Mouse (Mus musculus) hematopoietic multipotent progenitor cell, adult 10-12 weeks (in vitro differentiated cells): ENCODE measurements around the gene Cdhr5. TPM values are rescaled to one million over a fixed set of nuclear protein-coding genes. Genes with fewer than 3 reads are reported as not detected.

Experiments
- polyA plus RNA-seq: library from polyadenylated mRNA; stranded (reverse); fragments of >175 nt; gene quantifications from 2 replicates; pipeline ENCODE4 v1.2.3, GENCODE M21; 2012; ENCODE audit warnings: low replicate concordance

The Cdhr5 gene
- 0.06 and 0.34 TPM in 2 replicates for polyA plus RNA-seq

GRCm38 (mm10) chr7:141276546-141276945 is at the start of gene Cdhr5:
Gene Cdhr5 (minus strand): TSS chr7:141276786.

GRCm38 (mm10) chr7:141291921-141292582 is 15.5 kb upstream of the Cdhr5 start, which contains the start of gene Drd4:
Gene Drd4 (plus strand): TSS chr7:141292006.

GRCm38 (mm10) chr7:141278766-141279590 is 2.4 kb upstream of the Cdhr5 start, which contains the start of gene Sct:
Gene Sct (minus strand): TSS chr7:141279133.

GRCm38 (mm10) chr7:141265739-141266561 is 10.6 kb downstream of the Cdhr5 start, which contains the start of gene Irf7:
Gene Irf7 (minus strand): TSS chr7:141266481.

GRCm38 (mm10) chr7:141228279-141229067 is 48.1 kb downstream of the Cdhr5 start, which contains the start of gene Phrf1:
Gene Phrf1 (plus strand): TSS chr7:141228784.

Other genes with a start within 250 kb of the Cdhr5 start
- gene Gm17387, start 247.7 kb downstream of the Cdhr5 start, polyA plus RNA-seq: not detected in 2 replicates
- 3.7 and 11.5 TPM in 2 replicates for gene B4galnt4, start 215.7 kb downstream of the Cdhr5 start, polyA plus RNA-seq
- 30.0 and 50.9 TPM in 2 replicates for gene Pkp3, start 198.6 kb downstream of the Cdhr5 start, polyA plus RNA-seq
- 44.4 and 49.0 TPM in 2 replicates for gene Sigirr, start 176.2 kb downstream of the Cdhr5 start, polyA plus RNA-seq
- not detected in 2 replicates for gene Ano9, start 159.0 kb downstream of the Cdhr5 start, polyA plus RNA-seq
- gene Ptdss2, start 154.4 kb downstream of the Cdhr5 start, polyA plus RNA-seq: 25.5 and 46.6 TPM in 2 replicates
- 9.0 and 40.5 TPM in 2 replicates for gene Rnh1, start 103.9 kb downstream of the Cdhr5 start, polyA plus RNA-seq
- 32.3 and 36.1 TPM in 2 replicates for gene Hras, start 82.8 kb downstream of the Cdhr5 start, polyA plus RNA-seq
- gene Lrrc56, start 82.6 kb downstream of the Cdhr5 start, polyA plus RNA-seq: 13.6 and 20.7 TPM in 2 replicates
- 4.7 and 9.3 TPM in 2 replicates for gene Lmntd2, start 62.7 kb downstream of the Cdhr5 start, polyA plus RNA-seq
- 18.6 and 26.2 TPM in 2 replicates for gene Rassf7, start 60.9 kb downstream of the Cdhr5 start, polyA plus RNA-seq
- gene Phrf1, start 48.0 kb downstream of the Cdhr5 start, polyA plus RNA-seq: 119 and 133 TPM in 2 replicates
- 136 and 455 TPM in 2 replicates for gene Irf7, start 10.3 kb downstream of the Cdhr5 start, polyA plus RNA-seq
- 0.21 TPM in 1 of 2 replicates, not detected in the other for gene Sct, start 2.3 kb upstream of the Cdhr5 start, polyA plus RNA-seq
- 0.11 TPM in 1 of 2 replicates, not detected in the other for gene Drd4, start 15.2 kb upstream of the Cdhr5 start, polyA plus RNA-seq
- 16.9 and 54.5 TPM in 2 replicates for gene Deaf1, start 50.9 kb upstream of the Cdhr5 start, polyA plus RNA-seq
- gene Tmem80, start 51.0 kb upstream of the Cdhr5 start, polyA plus RNA-seq: 23.7 and 40.6 TPM in 2 replicates
- 0.34 and 0.65 TPM in 2 replicates for gene Eps8l2, start 62.1 kb upstream of the Cdhr5 start, polyA plus RNA-seq
- 33.5 and 307 TPM in 2 replicates for gene Taldo1, start 115.4 kb upstream of the Cdhr5 start, polyA plus RNA-seq
- gene Gatd1, start 137.3 kb upstream of the Cdhr5 start, polyA plus RNA-seq: 9.9 and 18.8 TPM in 2 replicates
- 0.10 TPM in 1 of 2 replicates, not detected in the other for gene Cend1, start 152.7 kb upstream of the Cdhr5 start, polyA plus RNA-seq
- 66.0 and 111 TPM in 2 replicates for gene Slc25a22, start 161.1 kb upstream of the Cdhr5 start, polyA plus RNA-seq
- 11.3 and 32.9 TPM in 2 replicates for gene Pidd1, start 167.2 kb upstream of the Cdhr5 start, polyA plus RNA-seq
- gene Rplp2, start 170.6 kb upstream of the Cdhr5 start, polyA plus RNA-seq: 3,922 and 5,182 TPM in 2 replicates
- 122 and 166 TPM in 2 replicates for gene Pnpla2, start 178.4 kb upstream of the Cdhr5 start, polyA plus RNA-seq
- 4.4 and 5.5 TPM in 2 replicates for gene Cracr2b, start 184.3 kb upstream of the Cdhr5 start, polyA plus RNA-seq
- gene Cd151, start 190.6 kb upstream of the Cdhr5 start, polyA plus RNA-seq: 7.4 and 23.0 TPM in 2 replicates
- gene Polr2l, start 198.3 kb upstream of the Cdhr5 start, polyA plus RNA-seq: 22.1 and 24.5 TPM in 2 replicates
- 5.9 and 14.9 TPM in 2 replicates for gene Tspan4, start 198.5 kb upstream of the Cdhr5 start, polyA plus RNA-seq